Mouse (Mus musculus): ENCODE measurements around the gene Pigm. TPM values are rescaled to one million over a fixed set of nuclear protein-coding genes. Genes with fewer than 3 reads are reported as not detected.
A peak's percentile ranks its signal among the peaks of the same experiment; 100 is the strongest.

Gene Pigm
- total and polyA plus RNA-seq, 2 experiments from 2014 or later, result 2.2 to 11.5 TPM

DNA sequence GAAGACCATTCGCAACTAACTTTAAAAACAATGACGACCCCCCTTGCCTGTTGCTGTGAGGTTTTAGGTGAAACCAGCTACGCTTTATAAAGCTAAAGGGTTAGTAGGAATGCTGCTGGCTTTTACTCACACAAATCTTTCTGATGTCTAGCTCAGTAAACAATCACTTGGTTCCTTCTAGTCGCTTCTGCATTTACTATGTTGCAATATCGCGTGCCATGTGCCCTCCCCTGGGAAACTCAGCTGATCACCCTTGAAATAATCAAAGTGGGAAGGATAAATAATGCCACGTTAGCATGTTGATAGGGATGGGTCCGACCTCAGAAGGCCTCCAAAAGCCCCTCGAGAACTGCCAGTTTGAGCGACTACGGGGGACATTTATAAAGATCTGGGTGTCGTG, 29.0 kb upstream of the Pigm start:
- H3K36me3 ChIP-seq (ENCODE audit: insufficient read depth, low read length), result no peaks in the 10 kb centered on the region
- 91% methylated on average over 12 of the region's 12 CpGs for WGBS
- no peak overlapping the region for H3K4me3 ChIP-seq (ENCODE audit: low read depth, low read length)
- H3K27me3 ChIP-seq (ENCODE audit: insufficient read depth, low read length), result no peaks in the 10 kb centered on the region
- H3K27ac ChIP-seq (ENCODE audit: low read depth, low read length), result no peak overlapping the region
- no peak overlapping the region for H3K4me2 ChIP-seq (ENCODE audit: low read depth, low read length, poor library complexity, severe bottlenecking)
- ATAC-seq (ENCODE audit: low FRiP score), result no peak
- H3K9me3 ChIP-seq (ENCODE audit: low read length), result no peaks in the 10 kb centered on the region
- no peak for DNase-seq (ENCODE audit: low spot score)
- no peak for TF ChIP-seq CTCF (IDR thresholded peaks at IDR 0.05)
- no peaks in the 10 kb centered on the region for H3K4me1 ChIP-seq (ENCODE audit: insufficient read depth, low read length)
- H3K9ac ChIP-seq (replicated peaks; ENCODE audit: low read length, poor library complexity, severe bottlenecking), result no peak overlapping the region

DNA sequence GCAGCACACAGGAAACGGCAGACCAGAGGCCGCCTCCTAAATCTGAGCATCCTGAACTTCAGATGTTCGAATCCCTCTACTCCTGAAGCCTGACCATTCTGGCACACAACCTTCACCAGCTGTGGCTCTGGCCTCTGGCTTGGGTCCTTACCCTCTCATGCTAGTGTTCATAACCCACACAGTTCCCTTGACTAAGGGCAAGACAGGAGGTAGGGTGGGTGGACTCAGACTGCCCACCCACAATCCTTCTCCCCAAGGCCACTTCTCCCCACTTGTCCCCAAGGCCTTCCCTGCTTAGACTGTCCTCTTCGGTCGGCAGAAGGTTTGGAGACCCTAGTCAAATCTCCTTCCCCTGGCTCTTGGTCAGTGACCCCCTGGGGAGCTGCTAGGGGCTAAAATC, 26.8 kb upstream of the Pigm start:
- peak overlapping the region; percentile 75 for H3K27ac ChIP-seq (ENCODE audit: low read depth, low read length)
- 32% methylated on average over 5 of the region's 5 CpGs for WGBS
- H3K4me3 ChIP-seq (ENCODE audit: low read depth, low read length), result no peak overlapping the region
- no peaks in the 10 kb centered on the region for H3K4me1 ChIP-seq (ENCODE audit: insufficient read depth, low read length)
- ATAC-seq (ENCODE audit: low FRiP score) (peak; percentile 7; the same call in 1 of the 2 replicates), DNase-seq (ENCODE audit: low spot score) (no peak)
- H3K4me2 ChIP-seq (ENCODE audit: low read depth, low read length, poor library complexity, severe bottlenecking), result no peak overlapping the region
- H3K27me3 ChIP-seq (ENCODE audit: insufficient read depth, low read length), result no peaks in the 10 kb centered on the region
- TF ChIP-seq CTCF (IDR thresholded peaks at IDR 0.05), result no peak
- no peaks in the 10 kb centered on the region for H3K9me3 ChIP-seq (ENCODE audit: low read length)
- H3K36me3 ChIP-seq (ENCODE audit: insufficient read depth, low read length), result no peaks in the 10 kb centered on the region
- 0 out of 2 replicates have a peak overlapping the region, but pooled peaks have one; percentile 8 for H3K9ac ChIP-seq (replicated peaks; ENCODE audit: low read length, poor library complexity, severe bottlenecking)

DNA sequence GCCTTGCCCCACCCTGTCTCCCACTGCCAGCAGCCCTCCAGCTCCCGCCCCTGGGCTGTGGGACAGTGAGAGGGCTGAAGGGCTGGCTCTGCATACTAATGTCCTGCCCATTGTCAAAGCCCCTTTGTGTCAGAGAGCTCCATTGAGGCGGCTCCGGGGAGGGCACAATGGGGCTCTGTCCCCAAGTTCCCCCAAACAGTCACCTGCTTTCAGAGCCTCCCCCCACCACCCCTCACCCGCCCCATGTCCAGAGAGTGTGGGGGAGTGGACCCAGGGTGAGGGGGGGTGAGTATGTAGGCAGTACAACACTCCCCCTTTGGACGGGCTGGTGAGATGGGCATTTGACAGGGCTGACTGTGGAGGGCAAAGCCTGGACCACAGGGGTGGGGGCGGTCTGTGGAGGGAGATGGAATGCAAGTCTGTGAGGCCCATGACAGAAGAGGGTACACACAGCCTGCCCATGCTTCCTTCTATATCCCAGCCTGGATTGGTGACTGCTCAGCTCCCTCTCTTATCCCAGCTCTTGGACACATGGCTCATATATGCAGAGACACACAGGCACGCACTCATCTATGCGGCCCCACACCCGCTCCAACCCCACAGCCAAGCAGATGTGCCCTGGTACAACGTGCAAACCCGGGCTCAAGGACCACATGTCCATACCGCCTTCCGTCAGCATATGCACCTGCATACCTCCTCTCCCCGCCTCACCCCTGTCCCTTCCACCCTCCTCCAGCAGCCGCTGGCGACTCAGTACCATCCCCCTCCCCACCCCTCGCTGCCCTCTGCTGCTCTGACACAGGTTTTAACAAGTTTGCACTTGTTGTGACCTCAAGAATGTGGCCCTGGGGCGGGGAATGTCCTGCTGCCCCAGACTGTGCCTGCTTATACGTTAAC, 26.2 kb upstream of the Pigm start:
- no peaks in the 10 kb centered on the region for H3K36me3 ChIP-seq (ENCODE audit: insufficient read depth, low read length)
- 0 out of 2 replicates have a peak overlapping the region, but pooled peaks have one; percentile 8 for H3K9ac ChIP-seq (replicated peaks; ENCODE audit: low read length, poor library complexity, severe bottlenecking)
- WGBS, result 6% methylated on average over 19 of the region's 19 CpGs
- peak; percentile 88 for DNase-seq (ENCODE audit: low spot score)
- no peak overlapping the region for H3K4me3 ChIP-seq (ENCODE audit: low read depth, low read length)
- no peak overlapping the region for H3K4me2 ChIP-seq (ENCODE audit: low read depth, low read length, poor library complexity, severe bottlenecking)
- peak; percentile 94 for ATAC-seq (ENCODE audit: low FRiP score)
- no peak for TF ChIP-seq CTCF (IDR thresholded peaks at IDR 0.05)
- H3K27ac ChIP-seq (ENCODE audit: low read depth, low read length), result peak overlapping the region; percentile 75
- no peaks in the 10 kb centered on the region for H3K4me1 ChIP-seq (ENCODE audit: insufficient read depth, low read length)
- H3K9me3 ChIP-seq (ENCODE audit: low read length), result no peaks in the 10 kb centered on the region
- no peaks in the 10 kb centered on the region for H3K27me3 ChIP-seq (ENCODE audit: insufficient read depth, low read length)

DNA sequence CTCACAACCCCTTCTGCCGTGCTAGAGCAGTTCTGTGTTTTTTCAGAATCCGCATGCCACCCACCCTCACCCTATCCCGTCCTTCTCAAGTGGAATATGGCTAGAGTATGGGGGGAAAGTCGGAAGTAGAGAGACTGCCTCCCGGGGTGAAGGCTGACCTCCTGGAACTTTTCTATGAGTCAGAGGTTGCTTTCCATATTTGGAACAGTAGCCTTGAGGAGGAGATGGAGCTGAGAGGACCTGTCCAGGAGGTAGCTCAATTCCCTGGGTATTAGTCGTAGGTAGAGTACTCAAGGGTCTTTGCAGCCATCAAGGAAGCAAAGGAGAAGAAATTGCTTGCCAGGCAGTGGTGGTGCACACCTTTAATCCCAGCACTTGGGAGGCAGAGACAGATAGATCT, 24.3 kb upstream of the Pigm start:
- H3K27me3 ChIP-seq (ENCODE audit: insufficient read depth, low read length), result no peaks in the 10 kb centered on the region
- WGBS, result 76% methylated on average over 6 of the region's 6 CpGs
- H3K4me1 ChIP-seq (ENCODE audit: insufficient read depth, low read length), result no peaks in the 10 kb centered on the region
- no peaks in the 10 kb centered on the region for H3K36me3 ChIP-seq (ENCODE audit: insufficient read depth, low read length)
- H3K4me3 ChIP-seq (ENCODE audit: low read depth, low read length), result no peak overlapping the region
- H3K27ac ChIP-seq (ENCODE audit: low read depth, low read length), result no peak overlapping the region
- no peak overlapping the region for H3K4me2 ChIP-seq (ENCODE audit: low read depth, low read length, poor library complexity, severe bottlenecking)
- no peak overlapping the region for H3K9ac ChIP-seq (replicated peaks; ENCODE audit: low read length, poor library complexity, severe bottlenecking)
- H3K9me3 ChIP-seq (ENCODE audit: low read length), result no peaks in the 10 kb centered on the region
- no peak for TF ChIP-seq CTCF (IDR thresholded peaks at IDR 0.05)
- no peak for DNase-seq (ENCODE audit: low spot score)
- ATAC-seq (ENCODE audit: low FRiP score), result no peak

DNA sequence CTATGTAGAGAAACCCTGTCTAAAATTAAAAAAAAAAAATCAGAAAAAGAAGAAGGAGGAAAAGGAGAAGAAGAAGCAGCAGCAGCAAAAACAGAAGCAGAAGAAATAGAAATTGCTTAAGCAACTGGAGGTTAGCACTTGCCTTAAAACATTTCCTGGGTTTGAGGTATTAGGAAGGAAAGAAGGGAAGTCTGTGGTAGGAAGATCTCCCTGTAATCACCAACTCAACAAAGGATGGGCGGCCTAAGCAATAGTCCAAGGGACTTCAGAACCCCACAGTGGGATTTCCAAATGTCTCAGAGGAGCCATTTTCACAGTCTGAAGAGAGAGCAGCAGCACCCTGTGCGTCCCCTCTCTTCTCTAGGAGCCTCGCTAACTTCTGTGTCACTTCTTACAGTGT, 23.9 kb upstream of the Pigm start:
- Histone ChIP-seq H3K27me3 (ENCODE audit: insufficient read depth, low read length) (no peaks in the 10 kb centered on the region), H3K27ac (ENCODE audit: low read depth, low read length) (no peak overlapping the region), H3K9ac (replicated peaks; ENCODE audit: low read length, poor library complexity, severe bottlenecking) (no peak overlapping the region), H3K9me3 (ENCODE audit: low read length) (no peaks in the 10 kb centered on the region), H3K4me1 (ENCODE audit: insufficient read depth, low read length) (no peaks in the 10 kb centered on the region), H3K4me3 (ENCODE audit: low read depth, low read length) (no peak overlapping the region), H3K36me3 (ENCODE audit: insufficient read depth, low read length) (no peaks in the 10 kb centered on the region), H3K4me2 (ENCODE audit: low read depth, low read length, poor library complexity, severe bottlenecking) (no peak overlapping the region)
- no peak for TF ChIP-seq CTCF (IDR thresholded peaks at IDR 0.05)
- DNase-seq (ENCODE audit: low spot score), result no peak
- ATAC-seq (ENCODE audit: low FRiP score), result no peak
- 87% methylated on average over 3 of the region's 3 CpGs for WGBS

DNA sequence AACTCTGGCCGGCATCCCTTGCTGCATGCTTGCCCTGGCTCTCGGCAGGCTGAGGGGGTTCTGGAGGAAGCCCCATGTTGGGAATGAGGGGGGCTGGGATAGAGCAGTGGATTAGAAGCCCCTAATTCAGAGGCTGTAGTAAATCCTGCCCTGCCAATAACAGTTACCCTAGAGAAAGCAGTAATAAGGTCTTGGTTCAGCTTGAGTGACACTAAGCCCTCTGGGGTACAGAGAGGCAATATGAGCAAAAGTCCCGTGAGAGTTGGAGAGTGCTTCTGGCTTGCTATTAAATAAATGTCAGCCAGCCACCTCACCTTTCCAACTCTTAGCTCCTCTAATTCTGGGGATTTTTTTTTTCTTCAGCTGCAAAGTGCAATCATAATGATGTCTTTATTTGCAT, 21.0 kb upstream of the Pigm start:
- Histone ChIP-seq H3K9ac (replicated peaks; ENCODE audit: low read length, poor library complexity, severe bottlenecking) (0 out of 2 replicates have a peak overlapping the region, but pooled peaks have one; percentile 13), H3K27ac (ENCODE audit: low read depth, low read length) (peak overlapping the region; percentile 43), H3K27me3 (ENCODE audit: insufficient read depth, low read length) (no peaks in the 10 kb centered on the region), H3K4me2 (ENCODE audit: low read depth, low read length, poor library complexity, severe bottlenecking) (no peak overlapping the region), H3K9me3 (ENCODE audit: low read length) (no peaks in the 10 kb centered on the region), H3K4me3 (ENCODE audit: low read depth, low read length) (no peak overlapping the region), H3K4me1 (ENCODE audit: insufficient read depth, low read length) (no peaks in the 10 kb centered on the region), H3K36me3 (ENCODE audit: insufficient read depth, low read length) (no peaks in the 10 kb centered on the region)
- TF ChIP-seq CTCF (IDR thresholded peaks at IDR 0.05), result no peak
- DNase-seq (ENCODE audit: low spot score) (no peak), ATAC-seq (ENCODE audit: low FRiP score) (peak; percentile 36; the same call in 1 of the 2 replicates)
- 15% methylated on average over 3 of the region's 3 CpGs for WGBS
